Mouse (Mus musculus): ENCODE data around the gene Clptm1.

The Clptm1 gene

DNA sequence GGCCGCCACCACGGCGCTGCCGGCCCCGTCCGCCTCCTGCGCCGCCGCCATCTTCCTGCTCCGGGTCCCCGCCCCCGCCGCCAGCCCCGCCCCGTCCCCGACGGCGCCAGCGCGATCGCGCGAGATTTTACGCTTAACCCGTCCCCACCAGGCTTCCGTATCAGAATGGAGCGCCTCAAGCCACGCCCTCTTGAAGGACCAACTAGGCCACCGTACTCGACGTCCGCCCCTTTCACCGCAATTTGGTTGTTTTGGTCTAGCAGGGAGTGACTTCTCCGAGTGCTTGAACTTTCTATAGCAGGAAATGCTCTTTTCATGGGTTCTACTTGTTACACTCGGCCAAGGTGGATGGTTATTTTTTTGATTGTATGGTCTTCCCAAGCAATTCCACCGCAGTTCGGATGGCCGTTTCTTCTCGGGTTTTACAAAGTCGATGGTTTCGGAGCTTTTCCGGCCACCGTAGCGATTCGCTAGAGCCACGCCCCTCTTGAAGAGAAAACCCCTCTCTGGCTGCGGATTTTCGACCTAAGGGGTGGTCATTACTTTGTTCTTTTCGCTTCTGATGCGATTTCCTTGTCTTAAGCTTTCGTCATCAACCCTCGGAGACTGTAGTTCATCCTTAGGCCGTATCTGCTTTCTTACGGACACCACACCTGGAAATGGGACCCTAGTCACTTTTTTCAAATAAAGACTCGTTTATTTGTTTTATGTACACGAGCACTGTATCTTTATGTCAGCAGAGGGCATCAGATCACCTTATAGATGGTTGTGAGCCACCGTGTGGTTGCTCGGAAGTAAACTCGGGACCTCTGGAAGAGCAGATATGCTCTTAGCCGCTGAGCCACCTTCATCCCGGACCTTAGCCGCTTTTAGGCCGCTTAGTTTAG is at the start of gene Clptm1:
Clptm1 (minus strand) TSS at position 79 of the 887 bp plus-strand sequence.
- WGBS: under 1% methylated on average over 63 of the region's 63 CpGs

DNA sequence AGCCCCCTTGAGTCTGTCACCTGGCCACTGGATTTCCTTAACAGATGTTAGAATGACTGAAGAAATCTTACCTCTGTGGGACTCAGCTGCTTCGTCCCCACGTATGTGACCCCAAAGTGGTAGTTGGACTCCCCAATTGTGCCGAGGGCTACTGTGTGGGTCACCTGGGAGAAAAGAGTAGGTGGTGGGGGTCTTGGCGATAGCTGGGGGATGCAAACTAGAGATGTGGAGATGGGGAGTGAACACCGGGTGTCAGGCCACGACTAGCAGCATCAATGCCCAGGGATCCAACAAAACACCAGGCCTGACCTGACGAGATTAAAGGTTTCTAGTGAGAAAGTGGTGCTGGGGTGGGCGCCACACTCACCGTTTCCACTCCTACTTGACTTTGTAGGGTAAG is 48.8 kb upstream of the Clptm1 start:
- 88% methylated on average over 9 of the region's 9 CpGs for WGBS

DNA sequence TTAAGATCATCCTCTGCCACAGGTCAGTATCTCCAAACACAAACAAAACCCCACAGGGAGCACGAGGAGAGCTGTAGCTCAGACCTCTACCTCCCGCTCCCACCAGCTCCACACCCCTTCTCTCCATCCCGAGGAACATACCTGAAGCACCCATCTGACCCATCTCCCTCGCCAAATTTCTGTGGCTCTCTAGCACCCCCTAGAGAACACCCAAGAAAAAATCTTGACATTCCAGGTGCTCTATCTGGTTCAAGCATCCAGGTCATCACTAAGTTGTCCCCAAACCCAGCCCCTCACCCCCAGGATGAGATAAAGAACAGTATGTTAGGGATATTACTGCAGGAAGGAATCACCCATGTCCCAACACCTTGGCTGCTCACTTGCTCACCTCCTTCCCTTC is 48.4 kb upstream of the Clptm1 start:
- WGBS: 43% methylated on average over 4 of the region's 4 CpGs

DNA sequence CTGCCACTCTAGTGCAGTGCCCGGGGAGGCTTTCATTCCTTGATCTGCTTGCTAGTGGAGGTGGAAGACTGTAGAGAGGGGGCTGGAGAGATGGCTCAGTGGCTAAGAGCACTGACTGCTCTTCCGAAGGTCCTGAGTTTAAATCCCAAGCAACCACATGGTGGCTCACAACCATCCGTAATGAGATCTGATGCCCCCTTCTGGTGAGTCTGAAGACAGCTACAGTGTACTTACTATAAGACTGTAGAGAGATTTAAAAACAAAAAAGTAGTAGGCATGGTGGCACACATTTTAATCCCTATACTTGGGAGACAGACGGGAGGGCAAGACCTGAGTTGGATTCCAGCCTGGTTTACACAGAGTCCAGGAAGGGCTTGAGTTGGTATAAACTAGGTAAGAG is 47.6 kb upstream of the Clptm1 start:
- WGBS: 35% methylated on average over 4 of the region's 4 CpGs

DNA sequence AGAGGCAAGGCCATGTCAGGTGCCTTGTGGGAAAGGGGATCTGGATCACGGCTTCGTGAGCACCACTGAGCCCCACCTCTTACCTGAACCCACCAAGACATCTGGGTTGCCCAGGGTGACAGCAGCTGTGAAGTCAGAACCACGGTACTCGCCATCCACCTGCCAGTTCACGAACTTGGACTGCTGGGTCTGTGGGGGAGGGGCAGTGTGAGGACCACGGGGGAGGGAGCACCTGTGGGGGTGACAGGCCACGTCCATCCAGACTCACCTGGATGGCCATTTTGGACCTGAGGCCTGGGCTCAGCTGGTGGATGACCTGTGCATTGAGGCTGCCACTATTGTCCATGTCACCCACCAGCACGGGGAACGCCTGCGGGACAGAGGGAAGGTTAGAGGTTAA is 45.8 kb upstream of the Clptm1 start:
- 92% methylated on average over 10 of the region's 10 CpGs for WGBS

DNA sequence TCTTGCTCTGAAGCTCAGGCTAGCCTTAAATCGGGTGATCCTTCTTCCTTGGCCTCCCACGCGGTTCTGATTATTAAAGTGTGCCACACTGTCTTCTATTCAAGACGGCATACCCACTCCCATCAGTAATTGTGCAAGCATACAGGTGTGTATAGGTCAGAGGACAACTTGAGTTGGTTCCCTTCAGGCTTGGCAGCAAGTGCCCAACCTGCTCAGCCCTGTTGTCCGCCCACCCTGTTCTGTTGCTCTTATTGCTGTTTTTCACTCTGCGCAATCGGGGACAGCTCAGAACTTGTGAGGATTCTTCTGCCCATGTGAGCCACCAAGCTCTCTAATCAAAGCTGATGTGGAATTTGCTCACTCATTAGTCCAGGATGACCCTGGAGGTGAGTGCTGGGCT is 40.4 kb upstream of the Clptm1 start:
- WGBS: 93% methylated on average over 7 of the region's 7 CpGs

DNA sequence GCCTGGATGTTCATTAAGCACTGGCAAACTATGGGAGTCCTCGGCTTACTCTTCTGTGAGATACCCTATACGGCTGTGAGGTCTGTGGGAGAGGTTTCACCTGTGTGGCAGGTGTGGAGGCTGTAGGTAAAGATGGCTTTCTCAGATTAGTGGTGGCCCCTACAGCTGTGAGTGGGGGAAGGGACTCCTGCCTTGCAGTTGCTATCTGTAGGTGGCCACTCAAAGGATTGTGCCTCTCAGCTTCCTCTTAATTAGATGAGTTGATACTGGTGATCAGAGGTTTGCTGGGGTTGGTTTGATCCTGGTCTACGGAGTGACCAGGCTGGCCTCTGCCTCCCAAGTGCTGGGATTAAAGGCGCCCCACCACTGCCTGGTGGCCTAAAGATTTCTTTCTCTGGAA is 39.6 kb upstream of the Clptm1 start:
- 96% methylated on average over 4 of the region's 4 CpGs for WGBS

DNA sequence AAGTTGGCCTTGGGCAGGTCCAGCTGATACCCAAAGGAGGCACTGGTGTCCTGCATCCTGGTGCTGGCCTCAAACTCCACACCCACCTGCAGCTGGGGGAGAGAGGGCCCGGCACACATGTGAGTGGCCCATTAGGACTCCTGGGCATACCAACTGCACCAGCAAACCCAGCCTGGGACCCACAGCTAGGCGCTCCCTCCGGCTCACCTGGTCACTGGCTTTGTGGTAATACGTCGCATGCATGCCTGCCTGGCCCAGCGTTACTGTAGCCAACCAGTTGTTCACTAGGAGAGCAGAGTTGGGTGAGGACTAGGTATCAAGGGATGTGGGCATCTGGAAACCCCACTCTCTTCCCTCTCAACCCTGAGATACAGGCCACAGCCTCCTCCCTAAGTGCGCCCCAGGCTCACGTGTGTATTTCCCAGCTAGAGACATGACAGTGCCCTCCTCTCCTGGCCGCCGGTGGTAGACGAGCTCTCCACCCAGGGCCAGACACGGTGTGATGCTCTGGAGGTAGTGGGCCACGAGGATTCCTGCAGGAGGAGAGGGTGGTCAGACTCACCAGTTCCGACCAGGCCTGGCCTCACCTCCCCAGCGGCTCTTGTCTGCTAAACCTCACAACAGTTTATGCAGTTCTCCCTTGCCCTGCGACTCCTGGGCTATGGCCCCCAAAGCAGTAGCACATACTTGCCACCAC is 38.2 kb upstream of the Clptm1 start:
- WGBS: 95% methylated on average over 16 of the region's 16 CpGs

DNA sequence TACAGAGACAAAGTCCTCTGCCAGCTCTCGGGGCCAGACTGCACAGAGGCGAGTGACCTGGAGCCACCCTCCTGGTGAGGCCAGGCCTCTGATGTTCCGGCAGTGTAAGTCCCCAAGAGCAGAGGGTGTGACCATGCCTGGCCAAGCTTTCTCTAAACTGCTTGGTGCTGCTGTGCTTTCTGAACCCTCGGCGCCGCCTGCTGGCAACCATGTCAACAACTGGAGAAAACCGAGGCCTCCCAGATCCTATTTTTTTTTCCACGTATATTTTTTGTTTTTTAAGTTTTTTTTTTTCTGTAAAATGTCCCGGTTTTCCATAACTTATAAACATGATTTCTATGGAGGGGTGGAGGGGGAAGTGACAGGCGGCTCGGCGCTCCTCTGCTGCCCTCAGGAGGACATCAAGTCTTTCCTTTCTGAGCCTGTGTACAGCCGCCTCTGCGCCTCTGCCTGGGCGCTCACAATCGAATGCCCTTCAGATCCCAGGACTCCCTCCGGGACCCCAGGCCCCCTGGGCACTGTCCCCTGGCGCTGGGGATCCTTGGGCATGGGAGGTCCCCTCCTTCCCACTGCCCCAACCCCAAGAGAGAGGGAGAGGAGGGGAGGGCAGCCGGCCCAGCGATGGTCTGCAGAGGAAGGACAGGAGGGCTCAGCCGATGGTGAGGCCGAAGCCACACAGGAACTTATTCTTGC is 36.4 kb upstream of the Clptm1 start:
- 32% methylated on average over 22 of the region's 22 CpGs for WGBS

DNA sequence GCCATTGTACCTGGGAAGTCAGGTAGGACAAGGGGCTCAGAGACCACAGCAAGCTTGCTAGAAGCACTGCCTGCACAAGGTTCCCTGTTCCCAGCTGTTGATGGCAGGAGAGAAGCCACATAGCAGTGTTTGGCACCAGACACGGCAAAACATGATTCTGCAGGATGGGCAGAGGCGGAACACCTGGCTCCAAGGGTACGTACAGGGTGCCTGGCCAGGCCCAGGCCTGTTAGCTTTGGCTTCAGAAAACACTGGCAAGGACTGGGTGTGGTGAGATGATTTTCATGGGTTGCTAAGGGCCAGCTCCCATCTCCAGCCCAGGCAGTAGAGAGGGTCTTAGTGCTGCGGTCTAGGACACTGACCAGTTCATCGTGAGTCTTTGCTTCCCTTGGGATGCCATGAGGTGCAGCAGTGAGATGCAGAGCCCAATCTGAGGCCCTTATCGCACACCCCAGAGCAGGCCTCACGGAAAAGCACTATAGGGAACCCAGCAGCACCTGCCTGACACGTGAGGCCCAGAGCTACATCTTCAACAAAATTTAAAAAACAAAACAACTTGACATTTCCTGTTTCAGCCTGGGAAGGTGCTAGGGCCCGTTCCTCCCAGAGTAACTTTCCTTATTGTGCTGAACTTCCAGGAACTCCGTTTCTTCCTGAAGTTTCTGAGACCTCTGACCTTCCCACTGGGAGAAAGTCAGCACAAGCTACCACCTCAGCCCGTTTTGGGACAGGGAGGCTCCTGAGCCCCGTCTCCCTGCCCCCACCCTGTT is 35.7 kb upstream of the Clptm1 start:
- 61% methylated on average over 12 of the region's 12 CpGs for WGBS

DNA sequence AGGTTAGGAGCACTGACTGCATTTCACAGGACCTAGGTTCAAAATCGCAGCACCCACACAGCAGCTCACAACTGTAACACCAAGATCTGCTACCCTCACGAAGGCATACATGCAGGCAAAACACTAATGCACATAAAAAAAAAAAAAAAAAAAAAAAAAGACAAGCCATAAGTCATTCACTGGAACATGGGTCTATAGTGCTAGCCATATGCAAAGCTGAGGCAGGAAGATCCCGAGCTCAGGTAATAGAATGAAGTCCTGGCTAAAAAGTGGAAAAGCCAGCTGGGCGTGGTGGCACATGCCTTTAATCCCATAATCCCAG is 35.0 kb upstream of the Clptm1 start:
- 73% methylated on average over 4 of the region's 4 CpGs for WGBS

DNA sequence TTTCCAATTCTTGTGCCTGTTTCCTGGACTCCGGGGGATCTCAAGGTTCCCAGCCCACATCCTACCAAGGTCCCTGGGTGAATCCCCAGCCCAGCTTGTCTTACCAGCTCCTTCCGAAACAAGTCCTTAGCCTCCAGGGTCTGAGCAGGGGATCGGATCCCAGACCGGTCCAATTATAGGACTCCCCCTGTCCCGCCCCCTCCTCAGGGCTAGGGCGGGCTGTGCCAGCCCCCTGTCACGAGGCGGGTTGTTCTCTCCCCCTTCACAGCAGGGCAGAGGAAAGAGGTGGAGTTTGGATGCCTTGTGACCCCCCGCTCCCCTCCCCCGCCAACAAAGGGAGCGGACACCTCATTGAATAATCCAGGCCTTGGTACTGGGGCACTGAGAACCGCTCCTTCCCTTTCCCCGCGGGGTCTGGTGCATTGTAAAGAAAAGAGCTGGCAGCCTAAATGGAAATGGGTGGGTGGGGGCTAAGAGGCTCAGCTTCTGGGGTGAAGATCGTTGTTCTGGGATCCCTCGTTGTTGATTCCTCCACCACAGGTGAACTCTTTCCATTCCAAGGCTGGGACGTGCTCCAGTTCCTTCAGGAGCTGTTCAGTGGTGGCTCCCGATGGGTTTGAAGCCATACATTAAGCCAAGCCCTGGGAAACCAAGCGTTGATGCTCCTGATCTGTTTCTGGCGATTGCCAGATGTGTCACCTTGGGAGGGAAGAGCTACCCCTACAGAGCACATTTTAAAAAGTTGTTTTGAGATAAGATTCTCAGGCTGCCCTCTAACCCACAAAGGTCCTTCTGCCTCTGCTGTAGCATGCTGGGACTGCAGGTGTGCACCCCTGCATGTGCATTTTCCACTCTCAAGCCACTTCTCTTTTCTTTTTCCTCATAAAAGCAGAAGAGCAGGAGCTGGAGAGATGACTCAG is 34.3 kb upstream of the Clptm1 start, which contains the start of gene Apoe:
Apoe (minus strand) TSS at position 282 of the 920 bp plus-strand sequence.
- WGBS: 4% methylated on average over 20 of the region's 20 CpGs

DNA sequence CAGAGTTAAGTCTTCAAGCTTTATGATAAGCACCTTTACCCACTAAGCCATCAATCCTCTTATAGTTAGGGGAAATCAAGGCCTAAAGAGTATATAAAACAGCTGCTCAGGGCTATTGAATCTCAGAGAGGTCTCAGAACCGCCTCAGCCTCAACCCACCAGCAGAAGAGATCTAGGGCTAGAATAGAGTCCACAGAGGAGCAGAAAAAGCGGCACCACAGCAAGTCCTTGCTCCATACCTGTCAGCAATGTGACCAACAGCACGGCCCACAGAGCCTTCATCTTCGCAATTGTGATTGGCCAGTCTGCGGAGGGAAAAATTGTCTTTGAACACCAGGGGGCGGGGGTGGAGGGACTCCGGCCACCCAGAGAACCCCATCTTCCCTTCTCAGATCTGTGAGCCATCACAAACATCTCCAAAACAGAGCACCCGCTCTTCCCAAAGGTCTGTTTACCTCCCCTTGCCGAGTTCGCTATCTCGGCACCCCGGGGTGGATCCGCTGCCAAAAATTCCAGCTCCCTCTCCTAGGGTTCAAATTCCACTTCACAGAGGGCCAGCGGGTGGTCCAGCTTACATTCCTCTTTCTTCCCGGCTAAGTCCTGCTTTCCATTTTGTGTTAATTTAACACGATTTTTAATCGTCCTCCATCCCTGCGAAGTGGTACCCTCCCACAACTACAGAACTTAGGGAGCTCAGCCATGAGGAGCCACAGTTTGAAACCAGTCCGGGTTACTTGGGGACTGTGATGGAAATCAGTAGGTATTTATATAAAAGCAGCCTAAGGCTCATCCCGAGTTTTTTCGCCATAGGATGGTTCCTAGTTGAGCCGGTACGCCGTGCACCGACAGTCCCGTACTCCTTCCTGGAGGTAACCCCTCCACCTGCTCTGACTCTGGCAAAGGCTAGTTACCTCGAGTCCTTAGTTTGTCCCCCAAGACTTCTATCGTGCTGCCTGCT is 33.4 kb upstream of the Clptm1 start:
- WGBS: 13% methylated on average over 28 of the region's 28 CpGs

DNA sequence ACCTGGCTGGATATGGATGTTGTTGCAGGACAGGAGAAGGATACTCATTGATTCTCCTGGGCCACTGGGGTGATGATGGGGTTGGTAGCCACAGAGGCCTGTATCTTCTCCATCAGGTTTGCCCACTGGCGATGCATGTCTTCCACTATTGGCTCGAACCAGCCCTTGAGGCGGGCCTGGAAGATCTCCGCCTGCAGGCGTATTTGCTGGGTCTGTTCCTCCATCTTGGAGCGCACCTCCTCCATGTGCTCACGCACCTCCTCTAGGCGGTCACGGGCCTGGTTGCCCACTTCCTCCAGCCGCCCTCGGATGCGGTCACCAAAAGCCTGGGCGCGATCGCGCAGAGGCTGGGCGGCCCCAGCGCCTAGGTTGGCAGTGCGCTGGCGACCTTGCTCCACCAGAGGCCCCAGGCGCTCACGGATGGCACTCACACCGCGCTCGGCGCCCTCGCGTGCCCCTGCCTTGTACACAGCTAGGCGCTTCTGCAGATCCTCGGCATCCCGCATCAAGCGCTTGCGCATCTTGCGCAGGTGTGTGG is 31.6 kb upstream of the Clptm1 start:
- 93% methylated on average over 34 of the region's 34 CpGs for WGBS

DNA sequence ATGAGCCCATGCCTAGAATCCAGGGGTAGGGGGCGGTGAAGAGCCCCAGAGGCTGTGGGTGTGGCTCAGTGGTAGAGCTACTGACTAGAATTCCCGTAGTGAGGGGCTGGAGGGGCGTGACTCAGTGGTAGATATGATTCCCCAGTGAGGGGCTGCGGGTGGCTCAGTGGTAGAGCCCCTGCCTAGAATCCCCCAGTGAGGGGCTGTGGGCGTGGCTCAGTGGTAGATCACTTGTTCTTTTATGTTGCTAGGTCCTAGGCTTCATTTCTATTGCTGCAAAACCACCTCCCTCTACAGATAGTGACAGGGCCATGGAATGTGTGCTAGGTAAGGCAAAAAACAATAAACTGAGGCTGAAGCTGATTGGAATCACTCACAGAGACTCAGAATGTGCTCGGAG is 31.0 kb upstream of the Clptm1 start:
- 86% methylated on average over 6 of the region's 6 CpGs for WGBS

DNA sequence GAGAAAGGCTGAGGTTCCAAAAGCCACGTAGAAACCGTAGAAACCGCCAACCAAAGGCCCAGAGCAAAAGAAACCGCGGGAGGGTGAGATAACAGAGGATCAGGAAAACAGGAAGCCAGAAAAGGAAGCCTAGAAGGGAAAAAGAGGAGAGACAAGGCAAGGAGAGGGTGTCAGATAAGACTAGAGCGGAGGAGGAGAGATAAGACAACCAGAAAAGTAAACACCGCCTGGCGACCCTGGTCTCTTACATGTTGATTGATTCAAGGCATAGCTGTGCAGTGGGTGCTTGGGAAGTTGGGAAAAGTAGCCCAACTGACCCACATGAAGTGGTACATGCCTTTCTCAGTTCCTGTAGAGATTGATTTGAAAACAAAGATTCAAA is 30.4 kb upstream of the Clptm1 start:
- WGBS: 64% methylated on average over 8 of the region's 8 CpGs

DNA sequence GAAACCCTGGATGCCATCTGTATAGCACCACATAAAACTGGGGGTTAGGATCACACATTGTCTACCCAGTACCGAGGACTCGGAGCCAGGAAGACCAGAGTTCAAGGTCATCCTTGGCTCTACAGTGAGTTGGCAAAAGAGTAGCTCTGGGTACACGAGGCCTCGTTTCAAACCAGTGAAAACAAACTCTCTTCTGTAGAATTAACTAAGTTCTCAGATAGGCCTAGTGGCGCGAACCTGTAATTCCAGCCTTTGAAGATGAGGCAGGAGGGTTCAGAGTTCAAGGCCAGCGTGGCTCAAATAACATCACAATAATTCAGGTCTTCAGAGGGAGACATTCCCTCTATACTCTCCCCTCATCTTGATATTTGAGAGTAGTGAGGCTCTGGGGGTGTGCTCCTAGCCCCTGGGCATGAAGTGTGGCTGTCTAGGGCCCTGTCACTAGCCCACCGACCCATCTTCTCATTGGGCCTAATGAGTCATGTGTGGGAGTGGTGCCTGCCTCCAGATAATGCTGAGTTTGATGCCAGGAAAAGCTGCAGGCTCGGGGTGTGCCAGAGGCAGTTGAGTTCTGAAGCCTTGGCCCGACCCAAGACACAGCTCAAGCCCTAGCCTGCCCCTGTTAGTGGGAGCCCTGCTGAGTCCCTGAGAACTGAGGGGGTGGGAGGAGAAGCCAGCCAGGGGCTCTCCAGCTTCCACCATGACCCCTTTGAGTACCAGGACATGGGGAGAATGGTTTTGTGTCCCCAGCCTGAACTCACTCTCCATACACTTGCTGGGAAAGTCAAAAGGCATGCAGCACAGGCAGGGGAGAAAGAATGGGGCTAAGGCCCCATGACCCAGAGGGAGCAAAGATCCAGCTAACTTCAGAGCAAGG is 29.7 kb upstream of the Clptm1 start:
- 76% methylated on average over 10 of the region's 10 CpGs for WGBS

DNA sequence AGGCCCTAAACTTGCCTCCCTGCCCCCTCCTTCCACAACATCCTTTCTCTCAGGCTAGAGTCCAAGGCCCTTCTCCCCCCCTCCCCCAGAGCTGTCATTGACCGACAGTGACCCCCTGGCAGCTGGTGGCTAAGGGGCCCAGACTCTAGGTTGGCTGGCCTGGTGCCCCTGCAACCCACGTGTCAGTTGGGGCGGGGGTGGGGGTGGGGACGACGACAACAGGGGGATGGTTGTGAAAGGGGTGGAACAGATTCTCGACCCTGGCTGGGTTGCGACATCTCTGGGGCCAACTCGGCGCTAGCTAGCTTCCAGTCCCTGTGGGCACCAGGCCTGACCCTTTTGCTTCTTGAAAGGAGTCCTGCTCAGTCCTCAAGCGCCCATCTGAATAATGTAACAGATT is 28.6 kb upstream of the Clptm1 start:
- 42% methylated on average over 10 of the region's 10 CpGs for WGBS
